Mouse (Mus musculus) gastrocnemius, adult 18-20 months (tissue): ENCODE data around the gene Trim10. TPM values are rescaled to one million over a fixed set of nuclear protein-coding genes. Genes with fewer than 3 reads are reported as not detected.
"Not testable (repeated sequence)": the region's sequence is repeated elsewhere in the genome, so short reads cannot be mapped to it uniquely, and the experiment has no call there.

ENCODE experiments used
- DNase-seq: peaks from one replicate; pipeline ENCODE4 v3.0.0; 2021; ENCODE audit warnings: low spot score
- total RNA-seq, 2 experiments: library from RNA; stranded (reverse); gene quantifications; 2 replicates each; pipeline ENCODE4 v1.2.3; 2021

The Trim10 gene
- total RNA-seq, 2 experiments from 2014 or later = not detected

DNA sequence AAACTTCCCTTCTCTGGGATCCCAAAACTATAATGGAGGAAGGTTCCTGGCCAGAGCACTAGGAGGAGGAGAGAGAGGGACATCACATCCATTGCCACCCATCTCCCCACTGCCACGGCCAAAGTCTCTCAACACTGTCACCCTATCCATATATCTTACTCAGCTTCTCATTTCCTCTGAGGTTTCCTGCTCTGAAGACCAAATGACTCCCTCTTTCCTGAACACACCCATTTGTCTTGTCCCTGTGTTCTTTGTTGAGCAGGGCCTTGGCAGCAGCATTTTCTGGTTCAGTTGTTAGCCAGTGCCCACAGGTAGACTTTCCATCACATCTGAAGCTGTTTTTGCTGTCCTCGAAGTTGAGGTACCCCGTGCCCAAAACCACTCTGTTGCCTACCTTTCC is 11.2 kb upstream of the Trim10 start:
- no peak for DNase-seq

DNA sequence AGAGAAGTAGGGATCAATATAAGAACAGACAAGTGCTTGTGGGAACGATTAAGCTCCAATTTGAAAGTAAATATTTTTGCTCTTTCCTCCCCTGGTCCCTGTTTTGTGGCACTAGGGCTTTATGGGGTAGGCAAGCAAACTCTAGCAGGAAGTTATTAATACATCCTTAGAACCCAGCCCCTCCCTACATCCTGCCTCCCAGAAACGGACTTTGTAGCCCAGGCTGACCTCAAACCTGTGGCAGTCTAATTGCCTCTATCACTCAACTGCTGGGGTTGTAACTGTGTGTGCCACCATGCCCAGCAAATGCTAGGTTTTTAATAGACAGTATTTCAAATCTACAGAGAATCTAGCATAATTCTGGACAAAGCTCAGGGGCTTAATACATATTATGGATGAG is 7.7 kb upstream of the Trim10 start:
- DNase-seq = no peak

DNA sequence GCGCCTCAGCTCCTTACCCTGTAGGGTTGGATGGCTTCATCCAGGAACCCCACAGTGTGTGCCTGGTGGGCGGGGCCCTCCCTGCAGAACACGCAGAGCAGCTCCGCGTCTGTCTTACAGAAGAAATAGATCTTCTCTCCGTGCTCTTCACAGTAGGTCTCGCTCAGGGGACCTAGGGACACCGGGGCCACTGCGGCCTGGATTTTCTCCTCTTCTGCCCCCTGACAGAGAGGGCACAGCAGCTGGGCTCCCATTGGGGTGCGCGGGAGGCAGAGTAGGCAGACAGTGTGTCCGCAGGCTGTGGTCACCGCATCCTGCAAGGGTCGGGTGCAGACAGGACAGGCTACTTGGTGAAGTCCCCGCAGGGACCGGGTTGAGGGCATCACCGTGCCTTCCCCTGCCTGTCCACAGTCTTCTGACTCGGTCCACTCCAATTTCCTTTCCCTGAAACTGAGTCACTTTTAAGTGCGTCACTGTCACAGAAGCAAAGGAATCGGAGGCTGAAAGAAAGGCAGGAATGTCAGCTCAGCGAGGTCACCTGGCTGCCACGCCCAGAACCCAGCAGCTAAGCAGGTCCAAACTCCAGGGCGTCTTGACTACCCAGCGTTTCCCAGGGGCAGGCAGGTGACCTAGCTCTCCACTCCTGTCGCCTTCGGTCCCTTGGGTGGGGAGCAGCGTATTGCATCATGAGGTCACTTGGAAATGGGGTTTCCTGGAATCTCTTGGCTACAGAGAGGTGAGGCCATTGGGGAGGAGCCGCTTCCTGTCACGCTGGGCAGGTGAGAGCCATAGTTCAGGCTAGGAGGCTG is 2.5 kb upstream of the Trim10 start, which contains the start of gene Trim15:
TSS of gene Trim15 (minus strand) at position 492 of the 809 bp plus-strand sequence.
- DNase-seq = no peak

DNA sequence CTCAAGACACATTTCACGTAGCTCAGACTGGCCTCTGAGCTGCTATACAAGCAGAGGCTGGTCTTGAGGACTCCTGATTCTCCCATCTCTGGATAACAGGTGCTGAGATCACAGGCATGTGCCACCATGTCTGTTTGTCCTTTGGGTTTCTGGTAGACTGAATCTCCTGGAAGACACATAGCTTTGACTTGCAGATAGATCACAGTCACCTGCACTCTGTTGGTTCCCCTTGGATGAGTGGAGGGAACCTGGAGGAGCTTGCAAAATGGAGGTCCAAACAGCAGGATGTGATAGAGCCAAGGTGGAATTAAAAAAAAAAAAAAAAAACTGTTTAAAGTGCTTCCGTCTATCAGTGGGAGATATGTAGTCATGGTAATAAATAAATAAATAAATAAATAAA is 538 bp upstream of the Trim10 start:
- no peak for DNase-seq

DNA sequence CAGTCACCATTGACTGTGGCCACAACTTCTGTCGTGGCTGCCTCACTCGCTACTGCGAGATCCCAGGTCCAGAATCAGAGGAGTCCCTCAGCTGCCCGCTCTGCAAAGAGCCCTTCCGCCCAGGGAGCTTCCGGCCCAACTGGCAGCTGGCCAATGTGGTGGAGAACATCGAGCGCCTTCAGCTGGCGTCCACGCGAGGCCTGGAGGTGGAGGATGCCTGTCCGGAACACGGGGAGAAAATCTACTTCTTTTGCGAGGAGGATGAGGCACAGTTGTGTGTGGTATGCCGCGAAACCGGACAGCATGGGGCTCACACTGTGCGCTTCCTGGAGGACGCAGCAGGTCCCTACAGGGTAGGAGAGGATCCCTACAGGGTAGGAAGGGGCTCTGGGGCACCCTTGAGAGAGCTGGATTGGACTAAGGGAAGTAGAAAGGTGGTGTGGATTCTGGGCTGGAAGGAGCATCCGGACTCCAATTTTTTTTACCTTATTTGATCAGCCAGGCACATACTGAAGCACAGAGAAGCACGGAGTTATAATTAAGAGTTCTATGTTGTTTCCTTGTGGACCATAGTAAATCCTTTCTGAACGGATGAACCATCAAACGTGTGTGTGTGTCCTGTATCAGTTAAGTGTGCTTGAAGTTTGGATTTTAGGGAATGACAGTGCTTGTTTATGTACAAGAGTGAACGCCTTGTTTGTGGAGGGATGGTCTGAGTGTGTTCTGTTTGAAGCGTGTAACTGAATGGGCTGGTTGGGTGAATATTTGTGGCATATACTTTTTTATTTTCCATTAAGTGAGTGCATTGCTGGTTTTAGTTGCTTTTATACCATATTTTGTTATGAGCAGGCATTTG is 809 bp downstream of the Trim10 start:
- no peak for DNase-seq

DNA sequence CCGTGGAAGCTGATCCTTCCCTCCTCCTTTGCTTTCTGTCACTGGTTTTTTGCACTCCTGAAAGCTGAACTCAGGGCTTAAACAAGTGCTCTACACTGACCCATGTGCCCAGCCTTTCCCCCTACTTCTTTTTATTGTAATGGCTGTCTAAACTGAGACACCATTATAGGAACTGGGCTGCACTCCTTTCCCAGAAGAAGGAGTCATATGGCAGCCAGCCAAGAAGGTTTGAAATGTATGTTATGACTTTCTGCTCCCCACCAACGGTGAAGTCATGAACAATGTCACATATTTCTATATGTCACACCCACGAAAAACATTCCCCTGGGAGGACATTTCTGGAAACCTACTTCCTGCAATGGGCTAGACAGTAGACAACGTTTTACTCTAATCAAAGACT is 5.3 kb downstream of the Trim10 start:
- DNase-seq = no peak

DNA sequence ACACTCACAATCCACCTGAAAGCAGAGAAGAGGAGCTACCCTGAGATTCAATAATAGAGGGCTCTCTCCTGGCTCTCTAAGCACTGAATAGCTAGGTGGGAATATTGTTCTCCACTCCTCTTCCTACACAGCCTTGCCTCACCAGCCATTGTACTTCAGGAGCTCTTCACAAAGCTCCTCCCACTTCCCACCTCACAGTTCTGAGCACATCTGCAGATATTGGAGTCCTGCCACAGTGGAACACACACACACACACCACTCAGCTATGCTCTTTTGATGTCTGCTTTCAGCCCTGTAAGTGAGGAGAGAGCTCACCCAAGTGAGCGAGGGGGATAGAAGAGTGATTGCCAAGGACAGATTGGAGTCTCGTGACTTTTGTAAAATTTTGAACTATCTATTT is 14.0 kb downstream of the Trim10 start:
- no peak for DNase-seq

DNA sequence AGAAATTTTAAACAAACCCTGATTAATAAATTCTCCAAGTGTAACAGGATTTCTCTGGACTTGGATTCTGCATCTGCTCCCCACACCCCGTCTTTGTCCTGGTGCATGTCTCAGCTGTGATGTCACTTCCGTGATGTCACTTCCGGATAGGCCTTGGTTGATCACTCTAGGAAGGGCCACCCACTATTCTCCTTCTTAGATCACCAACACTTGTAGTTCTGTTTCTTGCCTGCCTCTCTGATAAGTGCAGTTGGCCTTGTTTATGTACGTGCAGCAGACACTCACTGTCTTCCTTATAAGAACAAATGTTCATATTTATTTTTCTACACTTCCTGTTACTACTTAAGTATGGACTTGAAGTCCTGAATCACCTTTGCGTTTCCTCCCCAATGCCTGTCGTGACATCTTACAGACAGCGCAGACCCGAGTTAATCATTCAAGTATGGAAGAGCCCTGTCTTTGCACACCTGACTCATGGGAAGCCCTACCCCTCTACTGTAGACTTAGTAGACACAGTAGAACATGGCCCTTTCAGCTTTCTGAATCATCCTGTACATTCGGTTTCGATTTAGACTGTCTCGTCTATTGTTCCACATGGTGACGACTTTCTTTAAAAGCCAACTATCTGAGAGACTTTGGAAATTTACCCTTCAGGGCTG is 15.9 kb downstream of the Trim10 start:
- DNase-seq = no peak

DNA sequence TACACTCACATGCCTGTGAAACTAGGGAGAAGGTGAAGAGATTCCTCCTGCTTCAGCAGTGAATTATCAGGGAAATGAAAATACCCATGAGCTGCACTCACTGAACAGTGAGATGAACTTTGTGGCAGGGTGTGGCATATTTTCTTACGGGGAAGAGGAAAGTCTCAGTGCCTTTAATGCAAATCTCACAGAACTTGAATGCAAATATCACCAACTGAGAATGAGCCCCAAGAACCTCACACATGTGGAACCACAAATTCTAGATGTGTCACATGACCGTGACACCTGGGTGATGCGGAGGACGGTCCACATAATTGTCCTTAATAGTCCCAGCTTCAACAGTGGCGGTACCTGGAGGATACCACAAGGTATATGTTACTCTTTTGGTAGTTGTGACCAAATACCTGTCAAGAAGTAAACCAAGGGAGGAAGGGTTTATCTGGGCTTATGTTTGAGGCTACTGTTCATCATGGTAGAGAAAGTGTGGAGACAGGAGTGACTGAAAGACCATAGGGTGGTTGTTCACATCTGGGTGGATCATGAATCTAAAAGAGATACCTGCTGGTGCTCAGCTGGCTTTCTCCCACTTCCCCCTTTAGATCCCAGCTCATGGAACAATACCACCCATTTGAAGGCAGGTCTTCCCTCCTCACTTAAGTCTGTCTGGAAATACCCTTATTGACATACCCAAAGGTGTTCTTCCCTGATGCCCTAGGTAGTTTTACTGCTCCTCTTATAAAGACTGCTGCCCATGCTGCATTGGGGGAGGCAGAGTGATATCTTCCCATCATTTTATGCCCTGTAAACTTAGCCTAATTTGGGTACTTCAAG is 20.9 kb downstream of the Trim10 start, which contains the start of gene Trim40:
TSS of gene Trim40 (minus strand) at position 51 of the 831 bp plus-strand sequence.
- DNase-seq = no peak

DNA sequence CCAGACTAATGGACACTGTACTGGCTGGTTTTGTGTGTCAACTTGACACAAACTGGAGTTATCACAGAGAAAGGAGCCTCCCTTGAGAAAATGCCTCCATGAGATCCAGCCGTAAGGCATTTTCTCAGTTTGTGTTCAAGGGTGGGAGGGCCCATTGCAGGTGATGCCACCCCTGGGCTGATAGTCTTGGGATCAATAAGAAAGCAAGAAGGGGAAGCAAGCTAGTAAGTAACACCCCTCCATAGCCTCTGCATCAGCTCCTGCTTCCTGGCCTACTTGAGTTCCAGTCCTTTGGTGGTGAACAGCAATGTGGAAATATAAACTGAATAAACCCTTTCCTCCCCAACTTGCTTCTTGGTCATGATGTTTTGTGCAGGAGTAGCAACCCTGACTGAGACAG is 22.1 kb downstream of the Trim10 start:
- not testable (repeated sequence) for DNase-seq

DNA sequence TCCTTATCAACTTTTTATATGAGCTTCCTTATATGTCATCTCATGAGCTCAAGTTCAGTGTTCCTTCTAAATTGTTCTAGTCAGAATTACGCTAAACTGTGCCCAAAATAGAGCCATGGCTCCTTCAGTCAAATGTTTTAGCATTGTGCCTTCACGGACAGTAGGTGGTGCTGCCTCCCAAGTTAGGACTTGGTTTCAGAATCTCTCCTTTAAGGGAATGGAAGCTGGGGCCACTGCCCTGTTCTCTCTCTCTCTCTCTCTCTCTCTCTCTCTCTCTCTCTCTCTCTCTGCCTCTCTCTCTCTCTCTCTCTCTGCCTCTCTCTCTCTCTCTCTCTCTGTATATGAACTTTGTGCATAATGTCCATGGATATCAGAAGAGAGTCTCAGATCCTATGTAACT is 23.0 kb downstream of the Trim10 start:
- DNase-seq = peak; percentile 8

DNA sequence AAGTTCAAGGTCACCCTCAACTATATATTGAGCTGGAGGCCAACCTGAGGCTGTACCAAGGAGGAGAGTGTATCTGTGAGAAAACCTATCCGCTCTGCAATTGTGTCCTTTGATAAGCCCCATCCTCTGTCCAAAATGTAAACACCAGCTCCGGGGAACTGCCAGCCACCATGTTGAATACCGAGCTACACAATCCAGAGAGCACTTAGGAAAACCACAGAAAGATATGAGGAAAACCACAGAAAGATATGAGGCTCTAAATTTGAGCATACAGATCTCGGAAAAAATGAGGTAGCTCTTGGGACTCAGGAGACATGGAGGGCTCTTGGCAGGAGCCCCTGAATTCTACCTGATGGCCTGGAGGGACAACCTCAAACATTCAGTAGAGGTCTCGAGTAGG is 24.0 kb downstream of the Trim10 start:
- DNase-seq = no peak

DNA sequence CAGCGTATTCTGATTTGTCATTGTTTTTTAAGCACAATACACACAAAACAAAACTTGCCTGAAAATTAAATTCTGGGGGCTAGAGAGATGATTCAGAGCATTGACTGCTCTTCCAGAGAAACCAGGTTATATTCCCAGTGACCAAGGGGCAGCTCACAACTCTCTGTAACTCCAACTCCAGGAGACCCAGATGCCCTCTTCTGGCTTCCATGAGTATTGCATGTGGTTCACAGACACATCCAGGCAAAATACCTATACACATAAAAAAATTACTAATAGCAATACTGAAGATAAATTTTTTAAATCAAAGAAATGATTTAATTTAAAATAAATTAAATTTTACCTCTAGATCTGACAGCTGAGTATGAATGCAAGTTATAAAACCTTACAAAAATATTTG is 27.2 kb downstream of the Trim10 start:
- DNase-seq = peak; percentile 34

DNA sequence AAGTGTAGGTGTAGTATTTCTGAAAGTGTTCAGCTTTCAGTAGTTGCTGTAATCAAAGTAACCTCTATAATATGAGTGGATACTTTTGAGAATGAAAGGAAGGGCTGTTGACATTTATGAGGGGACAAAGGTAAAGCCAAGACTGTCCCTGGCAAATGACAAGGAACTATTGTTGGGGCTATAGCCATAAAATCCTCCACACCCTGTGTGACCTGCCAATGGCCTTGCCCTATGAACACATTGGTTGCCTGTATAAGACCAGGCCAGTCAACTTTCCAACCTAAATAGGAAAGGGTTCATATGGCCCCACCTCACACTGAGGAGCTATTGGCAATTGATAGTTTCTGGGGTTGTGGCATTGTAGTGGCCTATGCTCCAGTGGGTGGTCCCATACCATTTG is 27.7 kb downstream of the Trim10 start:
- no peak for DNase-seq

DNA sequence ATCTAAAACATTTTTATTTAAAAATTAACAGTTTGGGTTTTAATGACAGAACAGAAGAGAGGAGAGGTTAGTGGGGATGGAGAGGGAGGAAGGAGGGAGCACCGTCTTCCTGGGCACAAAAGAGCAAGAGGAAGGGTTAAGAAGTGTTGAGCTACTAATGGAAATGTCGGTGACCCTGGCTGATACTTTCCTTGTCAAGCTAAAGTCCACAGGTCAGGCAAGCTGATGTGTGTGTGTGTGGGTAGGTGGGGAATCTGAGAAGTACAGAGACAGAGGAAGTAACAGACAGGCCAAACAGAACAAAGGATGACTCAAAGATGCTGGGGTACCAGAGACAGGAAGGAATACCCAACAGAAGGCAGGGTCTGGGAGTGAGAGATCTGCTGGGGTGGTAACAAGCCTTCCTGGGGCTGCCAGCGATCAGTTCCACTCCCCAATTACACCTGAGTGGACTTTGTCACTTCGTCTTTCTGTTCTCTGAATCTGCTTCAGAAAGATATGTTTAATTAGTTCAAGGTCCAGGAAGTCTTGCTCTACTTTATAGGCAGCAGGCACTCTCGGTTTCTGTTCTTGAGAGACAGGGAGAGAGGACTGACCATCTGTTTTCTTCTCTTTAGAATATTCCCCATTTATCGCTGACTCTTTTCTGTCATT is 28.3 kb downstream of the Trim10 start, which contains the start of gene Trim31:
TSS of gene Trim31 (plus strand) at position 567 of the 654 bp plus-strand sequence.
- DNase-seq = no peak

DNA sequence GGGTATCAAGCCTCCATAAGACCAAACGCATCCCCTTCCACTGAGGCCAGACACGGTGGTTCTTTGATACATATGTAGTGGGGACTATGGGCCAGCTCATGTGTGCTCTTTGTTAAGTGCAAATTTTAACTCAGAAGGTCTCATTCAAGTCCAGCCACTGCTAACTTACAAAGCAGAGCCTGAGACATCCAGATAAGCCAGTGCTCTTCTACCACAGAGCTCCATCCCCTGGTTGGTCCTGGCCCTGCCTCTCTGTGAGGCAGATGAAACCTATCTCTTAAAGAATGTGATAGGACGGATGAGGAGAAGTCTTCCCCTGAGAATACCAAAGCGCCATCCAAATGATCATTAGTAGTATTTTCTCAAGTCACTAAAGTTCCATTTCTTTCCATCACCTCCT is 30.0 kb downstream of the Trim10 start:
- no peak for DNase-seq

DNA sequence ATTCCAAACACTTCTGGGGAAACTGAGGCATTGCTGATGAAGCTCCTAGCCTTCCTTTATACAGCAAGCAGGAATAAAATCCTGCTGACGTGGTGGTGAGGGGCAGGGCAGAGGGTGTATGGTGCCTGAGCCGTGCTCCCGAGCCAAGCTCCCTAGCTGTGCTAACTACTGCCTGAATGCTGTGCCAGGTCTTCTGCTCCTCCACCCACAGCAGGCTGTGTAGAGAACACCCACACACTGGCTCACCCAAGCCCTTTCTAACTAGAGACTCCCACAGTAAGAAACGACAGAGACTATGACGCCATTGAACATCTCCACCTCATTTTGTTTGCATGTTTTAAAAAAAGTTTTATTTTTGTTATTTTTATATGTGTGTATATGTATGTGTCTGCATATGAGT is 30.6 kb downstream of the Trim10 start:
- DNase-seq = no peak

DNA sequence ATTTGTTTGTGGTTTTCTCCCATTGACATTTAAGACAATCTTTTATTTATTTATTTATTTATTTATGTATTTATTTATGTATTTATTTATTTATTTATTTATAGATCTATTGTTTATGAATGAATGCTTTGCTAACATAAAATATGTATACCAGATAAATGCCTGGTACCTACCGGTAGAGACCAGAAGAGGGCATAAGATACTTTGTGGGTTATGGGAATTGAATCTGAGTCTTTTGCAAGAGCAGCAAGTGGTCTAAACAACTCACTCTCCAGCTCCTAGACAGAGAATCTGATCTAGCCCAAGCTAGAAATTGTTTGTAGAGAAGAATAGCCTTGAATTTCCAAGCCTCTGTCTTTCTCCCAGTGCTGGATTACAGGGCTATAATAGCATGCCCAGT is 31.3 kb downstream of the Trim10 start:
- no peak for DNase-seq

DNA sequence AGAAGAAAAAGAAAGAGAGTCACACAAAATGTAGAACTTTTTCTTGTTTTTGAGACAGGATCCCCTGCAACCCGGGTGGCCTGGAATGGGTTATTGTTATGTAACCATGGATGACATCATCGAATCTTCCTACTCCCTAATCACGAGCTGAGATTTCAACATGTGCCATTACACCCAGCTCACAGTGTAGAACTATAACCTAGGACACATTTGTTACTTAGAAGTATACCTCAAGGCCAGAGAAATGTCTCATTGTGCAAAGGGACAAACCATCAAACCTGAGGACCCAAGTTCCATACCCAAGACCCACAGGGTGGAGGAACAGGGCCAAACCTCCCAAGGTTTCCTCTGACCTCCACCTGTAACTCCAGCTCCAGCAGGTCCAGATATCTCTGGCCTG is 34.3 kb downstream of the Trim10 start:
- DNase-seq = no peak

DNA sequence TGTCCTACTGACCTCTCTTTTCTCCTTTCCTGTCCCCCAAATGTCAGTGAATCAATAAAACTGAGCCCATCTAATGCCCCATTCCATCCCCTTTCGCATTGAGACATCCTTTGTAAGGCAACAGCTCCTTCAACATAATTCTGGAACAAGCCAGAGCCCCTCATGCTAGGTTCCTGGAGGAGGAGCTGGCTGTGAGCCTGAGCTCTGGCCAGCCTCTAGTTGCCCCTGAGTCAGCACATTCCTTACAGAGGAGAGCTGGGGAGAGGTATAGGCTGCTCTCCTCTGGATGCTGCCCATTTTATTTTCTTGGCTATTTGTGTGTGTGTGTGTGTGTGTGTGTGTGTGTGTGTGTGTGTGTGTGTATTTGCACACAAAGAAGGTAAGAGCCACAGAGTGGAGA is 38.9 kb downstream of the Trim10 start:
- DNase-seq = no peak

DNA sequence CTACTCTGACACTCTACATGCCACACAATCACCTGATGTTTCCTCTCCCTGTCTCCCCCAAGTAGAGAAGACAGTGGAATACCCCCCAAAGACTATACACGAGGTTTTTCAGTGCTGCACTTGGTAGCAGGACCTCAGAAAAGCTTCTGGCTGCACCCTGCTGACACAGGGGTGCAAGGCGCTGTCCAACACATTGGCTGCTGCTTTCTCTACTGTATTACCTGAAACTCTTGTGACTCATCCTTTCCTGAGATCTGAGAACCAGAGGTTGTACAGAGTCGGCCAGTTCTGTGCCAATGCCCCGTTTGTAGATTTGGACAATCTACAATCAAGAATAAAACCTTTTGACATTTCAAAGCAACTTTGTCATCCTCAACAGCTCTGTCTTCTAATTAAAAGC is 40.4 kb downstream of the Trim10 start:
- no peak for DNase-seq
